Mouse (Mus musculus) heart, postnatal 14 days (tissue): ENCODE measurements around the gene Sdccag8. TPM values are rescaled to one million over a fixed set of nuclear protein-coding genes. Genes with fewer than 3 reads are reported as not detected.
A peak's percentile ranks its signal among the peaks of the same experiment; 100 is the strongest.
"Not testable (repeated sequence)": the region's sequence is repeated elsewhere in the genome, so short reads cannot be mapped to it uniquely, and the experiment has no call there.

Experiments used
- DNase-seq, 2 experiments: peaks; one replicate each; pipeline ENCODE4 v3.0.0; 2021 to 2022
- intact Hi-C: fragments of 180-260 bp; cut with DNase I; formaldehyde crosslinking; loops from one replicate; pipeline ENCODE4 v1.15.1; 2025
- total RNA-seq, 2 experiments: library from RNA; stranded (reverse); gene quantifications; 2 replicates each; pipeline ENCODE4 v1.2.3; 2021

The Sdccag8 gene
- total RNA-seq, 2 experiments from 2014 or later = 5.2 to 5.9 TPM

GRCm38 (mm10) chr1:176826931-176827330, 12.5 kb downstream of the Sdccag8 start:
- DNase-seq = no peak
- intact Hi-C loops = no loop called here

GRCm38 (mm10) chr1:176827365-176827764, 12.9 kb downstream of the Sdccag8 start:
- DNase-seq = peak in 1 of 2 experiments; percentile 44
- intact Hi-C loops = no loop called here

- intact Hi-C loops = no loop called here
- no peak for DNase-seq
Measured at GRCm38 (mm10) chr1:176827945-176828485, 13.6 kb downstream of the Sdccag8 start.

DNA sequence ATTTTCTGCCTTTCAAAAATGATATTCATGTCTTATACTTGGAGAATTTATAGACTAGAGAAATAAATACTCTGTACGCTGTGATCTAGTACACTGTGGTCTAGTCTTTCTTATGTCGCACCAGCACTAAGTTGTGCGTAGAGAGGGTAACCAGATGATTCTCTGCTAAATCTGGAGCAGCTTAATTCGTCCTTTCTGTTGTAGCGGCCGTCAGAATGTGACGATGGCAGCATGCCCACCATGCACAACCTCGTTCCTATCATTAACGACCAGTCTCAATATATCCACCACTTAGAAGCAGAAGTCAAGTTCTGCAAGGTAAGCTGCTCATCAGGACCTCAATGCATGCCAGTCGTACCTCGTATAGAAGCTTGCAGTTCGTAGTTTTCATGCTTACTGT, 14.2 kb downstream of the Sdccag8 start:
- DNase-seq = no peak
- intact Hi-C loops = no loop called here

DNA sequence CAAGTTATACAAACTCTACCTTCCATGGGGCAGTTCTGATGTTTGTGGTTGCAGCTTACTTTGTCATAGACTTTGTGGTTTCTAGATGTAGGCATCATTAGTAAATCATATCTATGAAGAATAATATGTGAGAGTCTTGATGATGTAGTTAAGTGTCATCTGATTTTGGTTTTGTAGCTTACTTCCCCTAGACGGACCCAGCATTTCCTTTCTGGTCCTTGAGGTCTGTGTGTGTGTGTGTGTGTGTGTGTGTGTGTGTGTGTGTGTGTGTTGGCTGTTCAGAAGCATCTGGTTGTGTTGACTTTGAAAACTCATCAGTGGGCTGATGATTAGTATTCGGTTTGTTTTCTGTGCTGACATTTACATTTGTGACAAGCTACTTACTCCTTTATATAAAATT, 17.6 kb downstream of the Sdccag8 start:
- intact Hi-C loops = no loop called here
- no peak for DNase-seq

- intact Hi-C loops = no loop called here
- DNase-seq = no peak
Measured at GRCm38 (mm10) chr1:176832607-176833006, 18.1 kb downstream of the Sdccag8 start.

GRCm38 (mm10) chr1:176833257-176833656, 18.8 kb downstream of the Sdccag8 start:
- intact Hi-C loops = no loop called here

GRCm38 (mm10) chr1:176833948-176834347, 19.5 kb downstream of the Sdccag8 start:
- intact Hi-C loops = no loop called here

More at GRCm38 (mm10) chr1:176833257-176833656, 18.8 kb downstream of the Sdccag8 start:
- DNase-seq = no peak

GRCm38 (mm10) chr1:176834880-176835279, 20.4 kb downstream of the Sdccag8 start:
- no peak for DNase-seq
- intact Hi-C loops = no loop called here

More at GRCm38 (mm10) chr1:176833948-176834347, 19.5 kb downstream of the Sdccag8 start:
- DNase-seq = peak; percentile 37 to 48

- intact Hi-C loops = no loop called here
- no peak for DNase-seq
Measured at GRCm38 (mm10) chr1:176835501-176836294, 21.2 kb downstream of the Sdccag8 start.

GRCm38 (mm10) chr1:176836562-176836961, 22.1 kb downstream of the Sdccag8 start:
- DNase-seq, intact Hi-C loops: not testable (repeated sequence)

DNA sequence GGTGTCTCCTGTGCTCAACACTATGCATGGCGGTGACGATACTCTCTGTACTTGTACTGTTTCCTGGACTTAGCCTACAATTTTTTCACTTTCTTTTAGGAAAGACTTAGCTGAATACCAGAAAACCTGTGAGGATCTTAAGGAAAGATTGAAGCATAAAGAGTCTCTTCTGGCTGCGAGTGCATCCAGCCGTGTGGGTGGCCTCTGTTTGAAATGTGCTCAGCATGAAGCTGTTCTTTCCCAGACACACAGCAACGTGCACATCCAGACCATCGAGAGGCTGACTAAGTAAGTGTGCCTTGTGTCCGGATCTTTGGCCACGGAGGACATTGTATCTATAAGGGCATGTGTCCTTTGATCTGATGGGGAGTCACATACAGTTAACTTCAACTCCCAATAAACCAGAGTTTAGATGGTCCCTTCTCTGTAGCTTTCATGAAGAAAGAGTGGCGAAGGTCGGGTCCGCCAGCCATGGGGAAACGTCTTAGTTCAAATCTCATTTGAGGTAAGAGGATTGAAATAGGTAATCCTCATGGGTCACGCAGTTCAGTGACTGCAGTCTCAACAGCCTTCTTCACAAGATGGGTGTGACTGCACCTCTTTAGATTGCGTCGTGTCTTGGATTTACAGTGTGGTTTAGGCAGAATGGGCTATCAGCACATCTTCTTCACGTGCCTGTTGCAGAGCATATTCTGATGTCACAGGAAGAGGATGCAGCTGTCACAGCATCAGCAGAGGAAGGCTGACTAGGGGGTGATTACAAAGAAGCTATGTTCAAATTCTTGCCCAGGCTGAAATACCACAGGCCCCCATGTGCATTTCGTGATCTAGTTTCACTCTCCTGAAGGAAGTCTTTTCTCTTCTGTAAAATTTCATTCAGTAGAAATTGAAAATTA, 30.9 kb downstream of the Sdccag8 start:
- intact Hi-C loops = no loop called here
- no peak for DNase-seq

- intact Hi-C loops = no loop called here
- DNase-seq = no peak
Measured at GRCm38 (mm10) chr1:176847118-176847859, 32.8 kb downstream of the Sdccag8 start.

DNA sequence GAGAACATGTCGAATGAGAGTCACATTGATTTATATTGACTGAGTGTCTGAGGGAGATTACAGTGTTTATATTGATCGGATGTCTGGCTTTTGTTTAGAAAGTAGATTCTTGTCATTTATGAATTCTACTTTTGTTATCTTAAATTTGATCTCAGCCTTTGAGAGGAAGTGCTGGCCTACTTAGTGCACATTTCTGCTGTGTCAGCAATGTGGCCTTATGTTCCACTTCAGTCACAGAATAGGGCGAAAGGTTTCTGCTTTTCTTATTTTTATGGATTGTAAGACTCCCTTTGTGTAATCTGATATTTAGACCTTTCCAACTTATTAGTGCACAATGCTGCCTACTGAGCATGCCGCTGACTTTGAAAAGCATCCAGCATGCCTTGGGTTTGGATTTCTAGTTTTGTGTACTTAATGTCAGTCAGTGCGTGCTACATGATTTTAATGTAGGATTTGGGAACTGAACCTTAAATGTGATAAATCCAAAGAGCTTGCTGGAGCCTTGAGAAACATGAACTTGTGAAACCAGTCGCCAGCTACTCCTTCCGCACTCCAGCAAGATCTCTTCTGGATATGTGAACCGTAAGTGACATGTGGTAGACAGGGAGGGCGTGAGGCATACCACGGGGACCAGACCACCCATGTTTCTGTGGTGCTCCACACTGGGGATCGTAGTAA, 34.3 kb downstream of the Sdccag8 start:
- intact Hi-C loops = no loop called here
- no peak for DNase-seq

DNA sequence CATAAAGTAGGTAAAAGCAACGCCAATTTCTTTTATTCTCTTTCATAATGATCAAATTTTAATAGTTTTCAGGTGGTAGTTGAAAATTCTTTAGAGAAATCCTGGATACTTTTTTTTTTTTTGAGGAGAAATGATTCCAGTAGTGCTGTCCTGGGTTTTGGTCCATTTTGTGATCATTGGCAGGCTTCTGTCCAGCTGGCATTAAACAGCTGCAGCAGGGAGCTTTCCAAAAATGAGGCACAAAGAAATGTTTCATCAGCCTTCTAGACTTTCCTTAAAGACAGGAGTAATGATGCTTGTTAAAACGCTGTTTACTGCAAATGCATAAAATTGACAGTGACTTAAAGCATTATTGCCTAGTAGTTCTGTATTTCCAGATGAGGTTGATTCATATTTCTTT, 34.9 kb downstream of the Sdccag8 start:
- peak in 1 of 2 experiments; percentile 53 for DNase-seq
- intact Hi-C loops = no loop called here

DNA sequence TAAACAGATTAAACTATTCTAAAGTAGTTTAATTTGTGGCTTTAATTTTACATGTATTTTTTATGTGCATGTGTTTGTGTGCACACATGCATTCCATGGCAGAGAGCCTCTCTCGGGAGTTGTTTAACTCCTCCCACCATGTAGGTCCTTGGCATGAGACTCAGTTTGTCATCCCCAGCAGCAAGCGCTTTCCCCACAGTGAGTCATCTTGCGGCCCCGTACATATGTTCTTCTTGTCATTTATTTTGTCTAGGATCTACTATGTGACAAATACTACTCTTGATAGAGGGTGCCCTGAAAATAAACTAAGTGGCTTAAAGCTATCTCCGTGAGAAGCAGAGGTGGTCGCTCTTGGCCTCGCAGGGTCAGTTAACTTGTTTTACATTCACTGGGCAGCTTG, 36.9 kb downstream of the Sdccag8 start:
- no peak for DNase-seq
- intact Hi-C loops = no loop called here

- DNase-seq = no peak
- intact Hi-C loops = no loop called here
Measured at GRCm38 (mm10) chr1:176852813-176853590, 38.5 kb downstream of the Sdccag8 start.

GRCm38 (mm10) chr1:176861981-176862644, 47.7 kb downstream of the Sdccag8 start:
- peak; percentile 55 to 79 for DNase-seq
- intact Hi-C loops = loop anchor here (1.0 to 5.0 kb wide), 2 partner anchors 150 to 925 kb away; no protein-coding TSS in a partner anchor
